Mouse (Mus musculus): Measurements from ENCODE around the gene Gm21974. TPM values are rescaled to one million over a fixed set of nuclear protein-coding genes. Genes with fewer than 3 reads are reported as not detected.

The Gm21974 gene
- polyA plus RNA-seq, 1 experiment from 2014 or later, result not detected

DNA sequence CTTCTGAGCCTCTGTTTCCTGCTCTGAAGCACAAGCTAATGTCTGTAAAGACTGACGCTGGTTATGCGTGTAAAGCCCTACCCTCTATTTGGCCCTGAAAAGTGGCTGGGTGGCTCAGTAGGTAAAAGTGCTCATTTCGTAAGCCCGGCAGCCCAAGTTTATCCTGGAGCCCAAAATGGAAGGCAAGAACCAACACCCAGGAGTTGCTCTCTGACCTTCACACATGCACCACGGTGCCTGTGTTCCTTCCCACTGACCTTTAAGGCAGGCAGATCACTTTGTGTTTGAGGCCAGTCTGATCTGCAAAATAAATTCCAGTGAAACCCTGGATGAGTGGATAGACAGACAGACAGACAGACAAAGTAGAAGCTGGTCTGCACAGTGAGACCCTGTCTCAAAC, 28.5 kb upstream of the Gm21974 start:
- Histone ChIP-seq H3K9ac (replicated peaks; ENCODE audit: low read depth, low read length) (0 out of 2 replicates have a peak overlapping the region, but pooled peaks have one; percentile 0), H3K4me3 (ENCODE audit: low read depth, low read length) (no peak overlapping the region), H3K4me1 (ENCODE audit: control insufficient read depth, insufficient read depth, low read length) (0 out of 2 replicates have a peak, but pooled peaks cover 3% of the 10 kb centered on the region), H3K27me3 (ENCODE audit: control insufficient read depth, insufficient read depth, low read length) (no peaks in the 10 kb centered on the region), H3K9me3 (ENCODE audit: control insufficient read depth, low read depth, low read length) (no peaks in the 10 kb centered on the region), H3K36me3 (ENCODE audit: control insufficient read depth, insufficient read depth, low read length) (peaks cover 14% of the 10 kb centered on the region), H3K27ac (ENCODE audit: low read length) (peak overlapping the region; percentile 91; the same call in 1 of the 2 replicates), H3K4me2 (replicated peaks; ENCODE audit: low read depth, low read length) (no peak overlapping the region)
- 83% methylated on average over 5 of the region's 5 CpGs for WGBS
- ATAC-seq (ENCODE audit: insufficient number of reproducible peaks, insufficient read depth, low FRiP score, low read depth), result no peak

DNA sequence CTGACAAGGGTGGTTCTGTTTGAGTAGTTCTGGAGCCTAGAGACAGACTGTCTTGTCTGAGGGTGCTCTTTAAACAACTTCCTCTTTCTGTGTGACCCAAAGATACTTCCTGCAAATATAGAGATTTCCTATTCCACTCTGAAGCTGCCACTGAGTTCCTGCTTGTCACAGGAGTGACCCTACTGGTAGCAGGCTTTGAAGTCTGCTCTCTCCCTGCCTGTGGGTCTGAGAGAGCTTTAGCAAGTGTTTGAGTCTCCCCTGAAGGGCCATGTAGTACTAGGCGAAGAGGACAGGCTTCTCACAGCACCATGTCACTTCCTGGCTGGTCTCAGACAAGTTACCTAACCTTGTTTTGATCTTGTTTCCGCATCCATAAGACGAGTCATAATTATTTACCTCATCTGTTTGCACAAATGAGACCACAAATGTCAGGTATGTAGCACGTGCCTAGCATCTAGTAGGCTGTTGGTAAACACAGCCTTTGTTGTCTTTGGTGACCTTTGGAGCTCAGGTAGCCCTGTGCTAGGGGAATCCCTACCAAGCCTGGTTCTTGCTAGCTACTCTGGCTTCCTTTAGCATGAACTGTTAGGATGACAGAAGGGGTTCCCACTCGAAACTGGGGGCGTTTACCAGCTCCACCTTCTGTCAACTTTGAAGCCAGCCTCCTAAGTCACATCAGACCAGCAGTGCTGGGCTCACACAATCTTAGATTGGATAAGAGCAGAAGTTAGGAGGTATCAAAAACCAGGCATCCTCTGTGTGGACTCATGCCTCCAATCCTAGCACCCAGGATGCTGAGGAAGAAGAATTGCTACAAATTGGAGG, 27.4 kb upstream of the Gm21974 start:
- Histone ChIP-seq H3K27ac (ENCODE audit: low read length) (peak overlapping the region; percentile 59; the same call in 1 of the 2 replicates), H3K9me3 (ENCODE audit: control insufficient read depth, low read depth, low read length) (no peaks in the 10 kb centered on the region), H3K36me3 (ENCODE audit: control insufficient read depth, insufficient read depth, low read length) (peaks cover 14% of the 10 kb centered on the region), H3K9ac (replicated peaks; ENCODE audit: low read depth, low read length) (no peak overlapping the region), H3K4me1 (ENCODE audit: control insufficient read depth, insufficient read depth, low read length) (0 out of 2 replicates have a peak, but pooled peaks cover 3% of the 10 kb centered on the region), H3K27me3 (ENCODE audit: control insufficient read depth, insufficient read depth, low read length) (no peaks in the 10 kb centered on the region), H3K4me2 (replicated peaks; ENCODE audit: low read depth, low read length) (no peak overlapping the region), H3K4me3 (ENCODE audit: low read depth, low read length) (no peak overlapping the region)
- WGBS, result 65% methylated on average over 6 of the region's 6 CpGs
- no peak for ATAC-seq (ENCODE audit: insufficient number of reproducible peaks, insufficient read depth, low FRiP score, low read depth)

DNA sequence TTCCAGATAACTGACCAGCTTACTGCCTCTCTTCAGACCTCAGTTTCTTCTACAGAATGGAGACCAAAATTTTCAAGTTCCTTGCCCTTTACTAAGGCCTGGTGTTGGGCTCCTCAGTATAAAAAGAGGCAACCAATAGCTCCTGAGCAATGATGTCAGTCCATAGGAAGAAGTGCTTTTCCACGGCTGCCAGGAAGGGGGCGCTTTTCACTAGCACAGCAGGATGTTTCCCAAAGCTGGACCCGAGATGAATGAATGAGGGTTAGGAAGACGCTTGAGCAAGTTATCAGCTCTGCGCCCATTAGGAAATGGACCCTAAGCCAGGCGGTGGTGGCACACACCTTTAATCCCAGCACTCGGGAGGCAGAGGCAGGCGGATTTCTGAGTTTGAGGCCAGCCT, 26.3 kb upstream of the Gm21974 start:
- no peak for ATAC-seq (ENCODE audit: insufficient number of reproducible peaks, insufficient read depth, low FRiP score, low read depth)
- no peak overlapping the region for H3K27ac ChIP-seq (ENCODE audit: low read length)
- peaks cover 17% of the 10 kb centered on the region for H3K36me3 ChIP-seq (ENCODE audit: control insufficient read depth, insufficient read depth, low read length)
- no peak overlapping the region for H3K4me3 ChIP-seq (ENCODE audit: low read depth, low read length)
- 66% methylated on average over 8 of the region's 8 CpGs for WGBS
- no peak overlapping the region for H3K9ac ChIP-seq (replicated peaks; ENCODE audit: low read depth, low read length)
- H3K27me3 ChIP-seq (ENCODE audit: control insufficient read depth, insufficient read depth, low read length), result no peaks in the 10 kb centered on the region
- no peaks in the 10 kb centered on the region for H3K9me3 ChIP-seq (ENCODE audit: control insufficient read depth, low read depth, low read length)
- no peak overlapping the region for H3K4me2 ChIP-seq (replicated peaks; ENCODE audit: low read depth, low read length)
- 0 out of 2 replicates have a peak, but pooled peaks cover 3% of the 10 kb centered on the region for H3K4me1 ChIP-seq (ENCODE audit: control insufficient read depth, insufficient read depth, low read length)

DNA sequence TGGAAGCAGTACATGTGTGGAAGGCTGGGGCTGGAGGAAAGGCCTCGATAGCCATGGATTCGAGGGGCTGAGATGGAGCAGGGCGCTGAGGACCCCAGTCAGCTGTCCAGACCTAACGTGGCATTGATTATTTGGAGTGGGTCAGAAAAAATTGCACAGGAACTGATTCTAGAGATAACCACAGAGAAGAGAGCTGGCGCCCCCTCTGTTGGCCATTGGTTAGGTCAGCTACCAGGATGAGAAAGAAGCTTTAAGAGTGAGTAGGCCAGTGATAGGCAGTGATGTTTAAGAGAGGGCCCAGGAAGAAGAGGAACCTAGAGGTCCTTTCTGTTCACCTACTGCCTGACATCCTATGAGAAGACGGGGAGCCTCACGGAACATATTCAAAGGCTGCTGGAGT, 24.0 kb upstream of the Gm21974 start:
- Histone ChIP-seq H3K9me3 (ENCODE audit: control insufficient read depth, low read depth, low read length) (no peaks in the 10 kb centered on the region), H3K4me3 (ENCODE audit: low read depth, low read length) (no peak overlapping the region), H3K4me2 (replicated peaks; ENCODE audit: low read depth, low read length) (no peak overlapping the region), H3K9ac (replicated peaks; ENCODE audit: low read depth, low read length) (no peak overlapping the region), H3K27ac (ENCODE audit: low read length) (no peak overlapping the region), H3K27me3 (ENCODE audit: control insufficient read depth, insufficient read depth, low read length) (no peaks in the 10 kb centered on the region), H3K4me1 (ENCODE audit: control insufficient read depth, insufficient read depth, low read length) (0 out of 2 replicates have a peak, but pooled peaks cover 3% of the 10 kb centered on the region), H3K36me3 (ENCODE audit: control insufficient read depth, insufficient read depth, low read length) (peaks cover 10% of the 10 kb centered on the region)
- ATAC-seq (ENCODE audit: insufficient number of reproducible peaks, insufficient read depth, low FRiP score, low read depth), result no peak
- WGBS, result 70% methylated on average over 7 of the region's 7 CpGs

DNA sequence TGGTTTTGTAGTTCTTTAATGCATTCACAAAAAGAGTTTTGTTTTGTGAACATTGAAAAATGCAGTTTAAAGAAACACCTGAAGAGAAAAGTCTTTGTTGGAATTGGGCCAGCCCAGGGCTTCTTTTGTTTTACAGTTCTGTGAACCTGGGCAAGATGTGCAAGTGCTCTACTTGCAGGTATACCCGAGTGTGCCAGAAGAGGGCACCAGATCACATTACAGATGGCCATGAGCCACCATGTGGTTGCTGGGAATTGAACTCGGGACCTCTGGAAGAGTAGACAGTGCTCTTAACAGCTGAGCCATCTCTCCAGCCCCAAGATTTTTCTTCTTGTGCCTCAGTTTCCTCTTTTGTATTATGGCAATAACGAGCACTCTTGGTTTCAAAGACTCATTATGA, 22.9 kb upstream of the Gm21974 start:
- WGBS, result 54% methylated on average over 3 of the region's 3 CpGs
- no peak for ATAC-seq (ENCODE audit: insufficient number of reproducible peaks, insufficient read depth, low FRiP score, low read depth)
- no peak overlapping the region for H3K4me3 ChIP-seq (ENCODE audit: low read depth, low read length)
- no peak overlapping the region for H3K4me2 ChIP-seq (replicated peaks; ENCODE audit: low read depth, low read length)
- peaks cover 10% of the 10 kb centered on the region for H3K36me3 ChIP-seq (ENCODE audit: control insufficient read depth, insufficient read depth, low read length)
- H3K4me1 ChIP-seq (ENCODE audit: control insufficient read depth, insufficient read depth, low read length), result peaks cover under 1% of the 10 kb centered on the region; the same call in 1 of the 2 replicates
- no peaks in the 10 kb centered on the region for H3K9me3 ChIP-seq (ENCODE audit: control insufficient read depth, low read depth, low read length)
- no peaks in the 10 kb centered on the region for H3K27me3 ChIP-seq (ENCODE audit: control insufficient read depth, insufficient read depth, low read length)
- no peak overlapping the region for H3K9ac ChIP-seq (replicated peaks; ENCODE audit: low read depth, low read length)
- no peak overlapping the region for H3K27ac ChIP-seq (ENCODE audit: low read length)

DNA sequence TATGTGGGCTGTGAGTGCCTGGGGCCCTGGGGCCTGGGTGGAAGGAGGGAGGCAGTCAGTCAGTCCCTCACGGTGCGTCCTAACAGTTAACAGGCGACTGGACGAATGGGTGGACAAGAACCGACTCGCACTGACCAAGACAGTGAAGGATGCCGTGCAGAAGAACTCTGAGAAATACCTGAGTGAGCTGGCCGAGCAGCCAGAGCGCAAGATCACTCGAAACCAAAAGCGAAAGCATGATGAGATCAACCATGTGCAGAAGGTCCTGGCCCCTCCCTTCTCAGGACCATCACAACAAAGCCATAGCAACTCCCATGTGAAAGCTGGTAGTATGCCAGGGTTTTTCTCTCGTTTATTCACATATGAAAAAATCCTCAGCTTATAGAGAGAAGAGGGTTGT, 20.0 kb upstream of the Gm21974 start:
- ATAC-seq (ENCODE audit: insufficient number of reproducible peaks, insufficient read depth, low FRiP score, low read depth), result no peak
- H3K4me2 ChIP-seq (replicated peaks; ENCODE audit: low read depth, low read length), result no peak overlapping the region
- H3K27me3 ChIP-seq (ENCODE audit: control insufficient read depth, insufficient read depth, low read length), result no peaks in the 10 kb centered on the region
- H3K4me3 ChIP-seq (ENCODE audit: low read depth, low read length), result no peak overlapping the region
- WGBS, result 87% methylated on average over 12 of the region's 12 CpGs
- peaks cover 4% of the 10 kb centered on the region; the same call in 1 of the 2 replicates for H3K4me1 ChIP-seq (ENCODE audit: control insufficient read depth, insufficient read depth, low read length)
- no peak overlapping the region for H3K27ac ChIP-seq (ENCODE audit: low read length)
- H3K36me3 ChIP-seq (ENCODE audit: control insufficient read depth, insufficient read depth, low read length), result peaks cover 8% of the 10 kb centered on the region
- H3K9ac ChIP-seq (replicated peaks; ENCODE audit: low read depth, low read length), result no peak overlapping the region
- no peaks in the 10 kb centered on the region for H3K9me3 ChIP-seq (ENCODE audit: control insufficient read depth, low read depth, low read length)

DNA sequence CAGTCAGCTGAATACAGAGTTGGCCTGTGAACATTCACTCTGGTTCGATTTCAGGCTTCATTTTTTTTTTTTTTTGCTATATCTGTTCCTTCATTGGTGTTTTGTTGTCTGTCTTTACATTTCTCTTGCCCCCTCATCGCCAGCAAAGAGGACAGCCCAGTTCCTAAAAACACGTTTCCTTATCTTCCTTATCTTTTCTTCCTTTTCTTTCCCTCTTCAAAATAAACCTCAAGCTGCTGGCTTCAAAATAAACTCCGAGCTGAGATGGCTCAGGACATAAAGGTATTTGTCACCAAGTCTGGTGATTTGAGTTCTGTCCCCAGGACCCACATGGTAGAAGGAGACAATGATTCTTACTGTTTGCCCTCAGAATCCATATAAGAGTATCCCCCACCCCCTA, 17.7 kb upstream of the Gm21974 start:
- Histone ChIP-seq H3K27ac (ENCODE audit: low read length) (peak overlapping the region; percentile 82; the same call in 1 of the 2 replicates), H3K4me3 (ENCODE audit: low read depth, low read length) (peak overlapping the region; percentile 92), H3K9me3 (ENCODE audit: control insufficient read depth, low read depth, low read length) (no peaks in the 10 kb centered on the region), H3K9ac (replicated peaks; ENCODE audit: low read depth, low read length) (peak overlapping the region; percentile 58), H3K27me3 (ENCODE audit: control insufficient read depth, insufficient read depth, low read length) (no peaks in the 10 kb centered on the region), H3K4me1 (ENCODE audit: control insufficient read depth, insufficient read depth, low read length) (peaks cover 4% of the 10 kb centered on the region; the same call in 1 of the 2 replicates), H3K4me2 (replicated peaks; ENCODE audit: low read depth, low read length) (peak overlapping the region; percentile 51), H3K36me3 (ENCODE audit: control insufficient read depth, insufficient read depth, low read length) (peaks cover 23% of the 10 kb centered on the region)
- WGBS, result 15% methylated on average over 4 of the region's 4 CpGs
- no peak for ATAC-seq (ENCODE audit: insufficient number of reproducible peaks, insufficient read depth, low FRiP score, low read depth)

DNA sequence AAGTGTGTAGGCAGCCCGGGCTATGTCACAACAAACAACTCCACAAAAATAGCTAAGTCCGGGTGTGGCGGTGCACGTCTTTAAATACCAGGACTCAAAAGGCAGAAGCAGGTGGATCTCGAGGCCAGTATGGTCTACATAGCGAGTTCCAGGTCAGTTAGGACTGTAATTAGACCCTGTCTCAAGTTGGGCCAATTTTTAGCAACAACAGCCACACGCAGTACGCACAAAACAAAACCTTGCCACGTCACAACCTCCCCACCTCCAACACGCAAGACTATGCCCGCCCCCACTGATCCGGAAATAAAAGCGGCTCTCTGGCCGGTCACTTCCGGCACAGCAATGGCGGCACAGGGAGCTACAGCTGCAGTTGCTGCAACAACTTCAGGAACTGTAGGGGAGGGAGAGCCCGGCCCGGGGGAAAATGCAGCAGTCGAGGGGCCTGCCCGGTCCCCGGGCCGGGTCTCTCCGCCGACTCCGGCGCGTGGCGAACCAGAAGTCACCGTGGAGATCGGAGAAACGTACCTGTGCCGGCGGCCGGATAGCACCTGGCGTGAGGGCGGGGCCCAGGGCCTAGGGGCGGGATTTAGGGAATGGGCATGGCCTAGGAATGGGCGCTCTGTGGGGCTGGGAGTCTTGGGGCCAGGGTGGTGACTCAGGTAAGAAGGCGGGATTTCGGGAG, 17.1 kb upstream of the Gm21974 start, which contains the start of gene Kat8:
TSS of gene Kat8 (plus strand) at position 327 of the 682 bp plus-strand sequence.
- Histone ChIP-seq H3K27me3 (ENCODE audit: control insufficient read depth, insufficient read depth, low read length) (no peaks in the 10 kb centered on the region), H3K36me3 (ENCODE audit: control insufficient read depth, insufficient read depth, low read length) (peaks cover 29% of the 10 kb centered on the region), H3K9me3 (ENCODE audit: control insufficient read depth, low read depth, low read length) (no peaks in the 10 kb centered on the region), H3K27ac (ENCODE audit: low read length) (peak within 1 kb of the TSS; percentile 82), H3K4me3 (ENCODE audit: low read depth, low read length) (peak within 1 kb of the TSS; percentile 92), H3K4me2 (replicated peaks; ENCODE audit: low read depth, low read length) (peak within 1 kb of the TSS; percentile 51), H3K4me1 (ENCODE audit: control insufficient read depth, insufficient read depth, low read length) (peaks cover 4% of the 10 kb centered on the region; the same call in 1 of the 2 replicates), H3K9ac (replicated peaks; ENCODE audit: low read depth, low read length) (peak within 1 kb of the TSS; percentile 58)
- under 1% methylated on average over 40 of the region's 40 CpGs for WGBS
- ATAC-seq (ENCODE audit: insufficient number of reproducible peaks, insufficient read depth, low FRiP score, low read depth), result peak; percentile 96
